Mouse (Mus musculus) liver, postnatal 0 days (tissue): ENCODE results near the gene Hspa5.

Source experiments
- CTCF ChIP-seq: sonication (generic); IDR thresholded peaks from 2 replicates; pipeline ENCODE4 v1.5.1; 2016; ENCODE audit warnings: antibody characterized with exemption, low read depth
- EP300 ChIP-seq: IDR thresholded peaks from 2 replicates; pipeline ENCODE4 v1.6.1; 2016; ENCODE audit warnings: antibody characterized with exemption, low read depth, mild to moderate bottlenecking

- TF ChIP-seq CTCF, result no peak
- no peak for TF ChIP-seq EP300
Observed at GRCm38 (mm10) chr2:34803746-34804145, 32.0 kb downstream of the Hspa5 start.
